Mouse (Mus musculus): ENCODE results near the gene Krtcap2. TPM values are rescaled to one million over a fixed set of nuclear protein-coding genes. Genes with fewer than 3 reads are reported as not detected.

The Krtcap2 gene
- total and polyA plus RNA-seq, 3 experiments = 143 to 230 (median 180) TPM

- TF ChIP-seq JUND (conservative IDR thresholded peaks at IDR 0.05; ENCODE audit: low read depth, low read length) = no peak
- no peak for TF ChIP-seq TBP (conservative IDR thresholded peaks at IDR 0.05; ENCODE audit: low read depth, low read length)
- TF ChIP-seq MYC (IDR thresholded peaks at IDR 0.05; ENCODE audit: low read depth, low read length) = no peak
- TF ChIP-seq POLR2A (IDR thresholded peaks at IDR 0.05; ENCODE audit: low read depth, low read length) = no peak
- no peak for TF ChIP-seq ETS1 (conservative IDR thresholded peaks at IDR 0.05; ENCODE audit: low read depth, low read length)
- TF ChIP-seq MEF2A (IDR thresholded peaks at IDR 0.05; ENCODE audit: borderline replicate concordance, low read depth, low read length) = no peak
- no peak for TF ChIP-seq ZC3H11A (IDR thresholded peaks at IDR 0.05; ENCODE audit: low read depth, low read length)
- no peak for TF ChIP-seq USF1 (IDR thresholded peaks at IDR 0.05; ENCODE audit: low read depth, low read length)
- no peak for TF ChIP-seq NRF1 (IDR thresholded peaks at IDR 0.05; ENCODE audit: low read depth, low read length)
- no peak for TF ChIP-seq MAX (IDR thresholded peaks at IDR 0.05; ENCODE audit: low read length)
- TF ChIP-seq ELF1 (IDR thresholded peaks at IDR 0.05; ENCODE audit: low read depth, low read length) = no peak
- no peak for TF ChIP-seq GABPA (IDR thresholded peaks at IDR 0.05; ENCODE audit: insufficient replicate concordance, low read depth, low read length)
- no peak for TF ChIP-seq MXI1 (IDR thresholded peaks at IDR 0.05; ENCODE audit: low read depth, low read length)
- TF ChIP-seq RCOR1 (conservative IDR thresholded peaks at IDR 0.05; ENCODE audit: low read depth, low read length) = no peak
- TF ChIP-seq USF2 (conservative IDR thresholded peaks at IDR 0.05; ENCODE audit: low read depth, low read length) = no peak
- no peak for TF ChIP-seq IRF4 (IDR thresholded peaks at IDR 0.05; ENCODE audit: low read depth, low read length)
- TF ChIP-seq CTCF (conservative IDR thresholded peaks at IDR 0.05 in 1 of 2, IDR thresholded peaks at IDR 0.05 in 1 of 2; ENCODE audit: low read depth in 2 of 2, low read length in 2 of 2) = no peak
- TF ChIP-seq JUN (IDR thresholded peaks at IDR 0.05; ENCODE audit: insufficient read depth, low read depth, low read length) = no peak
- no peak for TF ChIP-seq UBTF (IDR thresholded peaks at IDR 0.05; ENCODE audit: low read depth, low read length)
- dilution Hi-C loops (cut with MboI; ENCODE audit: extremely low pct_ligation_motif_present, extremely low pct_unique_long_range_greater_than_20kb, low sequenced_read_pairs) = no loop called here
These were observed 37.0 kb upstream of the Krtcap2 start for GRCm38 (mm10) chr3:89208736-89209135.

GRCm38 (mm10) chr3:89209731-89210130 is 36.0 kb upstream of the Krtcap2 start:
- no peak overlapping the region for H3K9ac ChIP-seq (ENCODE audit: insufficient read depth, low read depth)
- no peak for DNase-seq (ENCODE audit: extremely low read depth)
- in situ Hi-C loops (cut with MboI; ENCODE audit: low pct_ligation_motif_present, low pct_unique_long_range_greater_than_20kb, low sequenced_read_pairs) = loop anchor here (5.0 kb wide), 1 partner anchor 33 kb away; no protein-coding TSS in a partner anchor
- dilution Hi-C loops (cut with MboI; ENCODE audit: extremely low pct_ligation_motif_present, extremely low pct_unique_long_range_greater_than_20kb, low sequenced_read_pairs) = no loop called here
- no peaks in the 10 kb centered on the region for H3K27me3 ChIP-seq (replicated peaks)
- H3K4me2 ChIP-seq (ENCODE audit: insufficient read depth, low read depth, poor library complexity, severe bottlenecking) = no peak overlapping the region
- H3K36me3 ChIP-seq (replicated peaks in 1 of 2; ENCODE audit: control insufficient read depth in 1 of 2, insufficient read depth in 1 of 2, low read length in 1 of 2) = peaks cover 63 to 80% of the 10 kb centered on the region in 2 experiments
- no peaks in the 10 kb centered on the region for H3K9me3 ChIP-seq (replicated peaks; ENCODE audit: low read length)
- H3K79me2 ChIP-seq (replicated peaks; ENCODE audit: control insufficient read depth, extremely low read depth, insufficient read depth, poor library complexity, severe bottlenecking) = peaks cover 14% of the 10 kb centered on the region
- H3K27ac ChIP-seq (ENCODE audit: insufficient read depth, low read depth) = no peak overlapping the region
- TF ChIP-seq ZC3H11A (IDR thresholded peaks at IDR 0.05; ENCODE audit: low read depth, low read length) (no peak), CHD2 (IDR thresholded peaks at IDR 0.05; ENCODE audit: low read length) (no peak), MAFK (IDR thresholded peaks at IDR 0.05; ENCODE audit: insufficient replicate concordance, low read length) (no peak), MXI1 (IDR thresholded peaks at IDR 0.05; ENCODE audit: low read depth, low read length) (no peak), MAX (IDR thresholded peaks at IDR 0.05; ENCODE audit: low read length) (no peak), ETS1 (conservative IDR thresholded peaks at IDR 0.05; ENCODE audit: low read depth, low read length) (no peak), POLR2AphosphoS2 (IDR thresholded peaks at IDR 0.05; ENCODE audit: low read depth, low read length) (no peak)
- no peak overlapping the region for H3K4me3 ChIP-seq (replicated peaks in 1 of 3; ENCODE audit: low read depth in 2 of 3, low read length in 2 of 3, poor library complexity in 1 of 3)
- peaks cover 5 to 30% of the 10 kb centered on the region in 2 experiments; a peak in 3 of 4 replicates for H3K4me1 ChIP-seq (ENCODE audit: control insufficient read depth in 1 of 2, insufficient read depth in 2 of 2)

More at GRCm38 (mm10) chr3:89208736-89209135, 37.0 kb upstream of the Krtcap2 start:
- Histone ChIP-seq H3K4me2 (ENCODE audit: insufficient read depth, low read depth, poor library complexity, severe bottlenecking) (no peak overlapping the region), H3K9me3 (replicated peaks; ENCODE audit: low read length) (no peaks in the 10 kb centered on the region), H3K27me3 (replicated peaks) (no peaks in the 10 kb centered on the region), H3K27ac (ENCODE audit: insufficient read depth, low read depth) (no peak overlapping the region), H3K79me2 (replicated peaks; ENCODE audit: control insufficient read depth, extremely low read depth, insufficient read depth, poor library complexity, severe bottlenecking) (peaks cover 14% of the 10 kb centered on the region), H3K4me3 (replicated peaks in 1 of 3; ENCODE audit: low read depth in 2 of 3, low read length in 2 of 3, poor library complexity in 1 of 3) (no peak overlapping the region), H3K36me3 (replicated peaks in 1 of 2; ENCODE audit: control insufficient read depth in 1 of 2, insufficient read depth in 1 of 2, low read length in 1 of 2) (peaks cover 71 to 90% of the 10 kb centered on the region in 2 experiments), H3K9ac (ENCODE audit: insufficient read depth, low read depth) (no peak overlapping the region), H3K4me1 (ENCODE audit: control insufficient read depth in 1 of 2, insufficient read depth in 2 of 2) (peaks cover 8 to 31% of the 10 kb centered on the region in 2 experiments)
- in situ Hi-C loops (cut with MboI; ENCODE audit: low pct_ligation_motif_present, low pct_unique_long_range_greater_than_20kb, low sequenced_read_pairs) = loop anchor here (5.0 kb wide), 1 partner anchor 34 kb away; no protein-coding TSS in a partner anchor
- no peak for DNase-seq (ENCODE audit: extremely low read depth)

All from CH12.LX (cell line).